Mouse (Mus musculus) embryonic fibroblast, embryonic 13.5 days (primary cell): ENCODE measurements around the gene Stx2.

Source experiments
- CTCF ChIP-seq: IDR thresholded peaks from 2 replicates; pipeline ENCODE4 v1.5.1; 2011; ENCODE audit warnings: mild to moderate bottlenecking, control low read depth, low read length, moderate library complexity, borderline replicate concordance; ENCODE audit not compliant: insufficient read depth
- POLR2A ChIP-seq: IDR thresholded peaks from 2 replicates; pipeline ENCODE4 v1.6.1; 2011; ENCODE audit warnings: low read depth, mild to moderate bottlenecking, control low read depth, low read length, moderate library complexity

- no peak for TF ChIP-seq POLR2A
- no peak for TF ChIP-seq CTCF
Measured at GRCm38 (mm10) chr5:129025725-129026124, 17.4 kb upstream of the Stx2 start.
